In genomic region chr8:71629781-71630212, GRCm38 (mm10) we compare ENCODE assay signal across 8 mouse cellular contexts. TPM values are rescaled to one million over a fixed set of nuclear protein-coding genes. Genes with fewer than 3 reads are reported as not detected.
DNase-seq lines count a peak whose midpoint lies in the region; ATAC-seq and TF ChIP-seq lines count a peak whose summit lies in the region.

No protein-coding gene starts in this region.

- peaks cover 8% of the 10 kb centered on the region; the same call in 1 of the 2 replicates for H3K36me3 ChIP-seq in liver, embryonic 15.5 days (replicated peaks)

- no peaks in the 10 kb centered on the region for H3K9me3 ChIP-seq in liver, embryonic 15.5 days (replicated peaks)

- H3K27ac ChIP-seq in layer of hippocampus, adult 2 months = no peak overlapping the region
- H3K27ac ChIP-seq in liver, embryonic 15.5 days (replicated peaks) = no peak overlapping the region; the same call in 1 of the 2 replicates

- H3K27me3 ChIP-seq in liver, embryonic 15.5 days = peaks cover 60% of the 10 kb centered on the region

- ATAC-seq in liver, embryonic 15.5 days (ENCODE audit: insufficient read depth) = peak; percentile 23; the same call in 1 of the 2 replicates
- no peak for ATAC-seq in activated CD4-positive, CD25-positive, alpha-beta regulatory T cell, adult 4 months

- no peak for TF ChIP-seq CTCF in layer of hippocampus, adult 2 months (conservative IDR thresholded peaks at IDR 0.05)

- DNase-seq in layer of hippocampus, adult 2 months (ENCODE audit: low spot score in 2 of 2) = no peak
- DNase-seq in layer of hippocampus, postnatal 14 days (ENCODE audit: low spot score in 2 of 2) = no peak
- peak; percentile 45 for DNase-seq in c-Kit-positive CD71-positive TER-119-positive erythroid progenitor cells, embryonic 14.5 days (ENCODE audit: low spot score)
- DNase-seq in gastrocnemius, adult 8-10 months (ENCODE audit: low spot score in 2 of 2) = peak; percentile 36 to 39
- DNase-seq in induced T-regulatory cell, adult 2 months (ENCODE audit: low read depth) = peak; percentile 66
- peak; percentile 57 for DNase-seq in retina, postnatal 1 day

- H3K9ac ChIP-seq in liver, embryonic 15.5 days = 0 out of 2 replicates have a peak overlapping the region, but pooled peaks have one; percentile 18

- peak overlapping the region; percentile 90 for H3K4me2 ChIP-seq in liver, embryonic 15.5 days

- peaks cover 45% of the 10 kb centered on the region for H3K4me1 ChIP-seq in liver, embryonic 15.5 days (replicated peaks)

- peak overlapping the region; percentile 58 for H3K4me3 ChIP-seq in layer of hippocampus, adult 2 months
- peak overlapping the region; percentile 56 for H3K4me3 ChIP-seq in liver, embryonic 15.5 days (replicated peaks)

- 4% methylated on average over 25 of the region's 25 CpGs for WGBS in liver, embryonic 15.5 days (ENCODE audit: insufficient replicate concordance)

RNA-seq across cellular contexts. Expression of gene Colgalt1, which starts 19.0 kb away (rescaled TPM):
- total RNA-seq in layer of hippocampus, adult 2 months (2021) = 10 to 100 TPM; 52.4 to 60.1 TPM
- 10 to 100 TPM; 58.4 to 62.9 TPM for total RNA-seq in layer of hippocampus, postnatal 14 days (2021)
- 10 to 100 TPM; 36.6 to 45.2 (median 38.1) TPM for total RNA-seq in gastrocnemius, adult 8-10 months (2022)
- 23.0 and 25.6 TPM in 2 replicates for polyA plus RNA-seq in liver, embryonic 15.5 days (2015; fragmentation: Nextera tagmentation; extraction: Ambion mirVana)
- 10 to 100 TPM; 10.5 to 11.4 TPM for polyA plus RNA-seq in activated CD4-positive, CD25-positive, alpha-beta regulatory T cell, adult 4 months (2017; shearing (Covaris generic))

RNA-seq across cellular contexts. Expression of gene Fam129c, which starts 32.3 kb away (rescaled TPM):
- 1 to 10 TPM; 3.8 TPM for total RNA-seq in layer of hippocampus, adult 2 months (2021)
- 1 to 10 TPM; 2.6 to 2.7 TPM for total RNA-seq in layer of hippocampus, postnatal 14 days (2021)
- under 1 TPM; 0.27 to 0.63 (median 0.40) TPM for total RNA-seq in gastrocnemius, adult 8-10 months (2022)
- polyA plus RNA-seq in liver, embryonic 15.5 days (2015; fragmentation: Nextera tagmentation; extraction: Ambion mirVana) = 0.99 and 1.4 TPM in 2 replicates
- 1 to 10 TPM; 1.9 to 3.9 TPM for polyA plus RNA-seq in activated CD4-positive, CD25-positive, alpha-beta regulatory T cell, adult 4 months (2017; shearing (Covaris generic))

RNA-seq across cellular contexts. Expression of gene Pgls, which starts 37.8 kb away (rescaled TPM):
- 10 to 100 TPM; 27.5 to 34.4 TPM for total RNA-seq in layer of hippocampus, adult 2 months (2021)
- total RNA-seq in layer of hippocampus, postnatal 14 days (2021) = 10 to 100 TPM; 59.0 to 61.6 TPM
- total RNA-seq in gastrocnemius, adult 8-10 months (2022) = 10 to 100 TPM; 19.3 to 22.8 (median 21.2) TPM
- polyA plus RNA-seq in liver, embryonic 15.5 days (2015; fragmentation: Nextera tagmentation; extraction: Ambion mirVana) = 90.7 and 92.8 TPM in 2 replicates
- 10 to 100 TPM; 77.4 to 87.4 TPM for polyA plus RNA-seq in activated CD4-positive, CD25-positive, alpha-beta regulatory T cell, adult 4 months (2017; shearing (Covaris generic))

RNA-seq across cellular contexts. Expression of gene Unc13a, which starts 41.8 kb away (rescaled TPM):
- total RNA-seq in layer of hippocampus, adult 2 months (2021) = 100 to 1,000 TPM; 263 to 264 TPM
- total RNA-seq in layer of hippocampus, postnatal 14 days (2021) = 100 to 1,000 TPM; 268 to 281 TPM
- under 1 TPM in 3 of 4 experiments, not detected in 1; 0.10 to 0.21 (median 0.20) TPM for total RNA-seq in gastrocnemius, adult 8-10 months (2022)
- 0.16 and 0.20 TPM in 2 replicates for polyA plus RNA-seq in liver, embryonic 15.5 days (2015; fragmentation: Nextera tagmentation; extraction: Ambion mirVana)
- under 1 TPM; 0.37 to 0.93 TPM for polyA plus RNA-seq in activated CD4-positive, CD25-positive, alpha-beta regulatory T cell, adult 4 months (2017; shearing (Covaris generic))

RNA-seq across cellular contexts. Expression of gene Jak3, which starts 46.3 kb away (rescaled TPM):
- 1 to 10 TPM; 5.3 TPM for total RNA-seq in layer of hippocampus, adult 2 months (2021)
- total RNA-seq in layer of hippocampus, postnatal 14 days (2021) = 1 to 10 TPM; 7.1 to 7.7 TPM
- total RNA-seq in gastrocnemius, adult 8-10 months (2022) = 1 to 10 TPM; 1.4 to 2.0 (median 1.6) TPM
- polyA plus RNA-seq in liver, embryonic 15.5 days (2015; fragmentation: Nextera tagmentation; extraction: Ambion mirVana) = 6.4 and 6.9 TPM in 2 replicates
- polyA plus RNA-seq in activated CD4-positive, CD25-positive, alpha-beta regulatory T cell, adult 4 months (2017; shearing (Covaris generic)) = 10 to 100 TPM; 18.6 to 41.7 TPM

Comparison
In these comparisons a context has a peak if more than half of its experiments do, and no peak if none do; other contexts are left out.
1. DNase-seq: peak in c-Kit-positive CD71-positive TER-119-positive erythroid progenitor cells, embryonic 14.5 days (single experiment), gastrocnemius, adult 8-10 months (2 of 2), induced T-regulatory cell, adult 2 months (single experiment) and retina, postnatal 1 day (single experiment); none in layer of hippocampus, adult 2 months (0 of 2) and layer of hippocampus, postnatal 14 days (0 of 2).